Mouse (Mus musculus): Measurements from ENCODE around the gene Khdc1b. TPM values are rescaled to one million over a fixed set of nuclear protein-coding genes. Genes with fewer than 3 reads are reported as not detected.
"Not testable (repeated sequence)": the region's sequence is repeated elsewhere in the genome, so short reads cannot be mapped to it uniquely, and the experiment has no call there.

Khdc1b gene
- not detected in 2 replicates for polyA plus RNA-seq (2015; fragmentation: Nextera tagmentation; extraction: Ambion mirVana)

DNA sequence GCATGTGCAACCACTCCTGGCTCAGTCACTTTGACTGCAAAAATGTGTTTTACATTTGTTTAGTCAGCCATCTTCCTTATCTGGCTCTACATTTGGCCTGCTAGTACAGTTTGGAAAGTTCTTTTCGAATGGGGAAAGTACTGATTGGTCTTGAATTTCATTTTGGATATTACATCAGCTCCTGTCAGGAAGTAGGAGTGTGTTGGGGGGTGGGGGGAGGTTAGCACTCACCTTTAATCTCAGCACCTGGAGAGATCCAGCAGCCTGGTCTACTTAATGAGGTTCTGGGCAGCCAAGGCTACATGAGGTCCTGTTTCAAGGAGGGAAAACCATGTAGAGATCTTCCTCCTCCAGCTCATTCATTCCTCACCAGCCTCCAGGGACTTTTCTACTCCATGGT lies at the start of gene Khdc1b:
Gene Khdc1b (plus strand): TSS at position 301 of the 400 bp plus-strand sequence.
- Histone ChIP-seq H3K9ac (ENCODE audit: low read length) (no peak within 1 kb of the TSS), H3K4me3 (replicated peaks; ENCODE audit: low read length) (no peak within 1 kb of the TSS), H3K27ac (ENCODE audit: low read length) (no peak within 1 kb of the TSS), H3K36me3 (ENCODE audit: control insufficient read depth, insufficient read depth, low read length) (no peaks in the 10 kb centered on the region), H3K27me3 (ENCODE audit: control insufficient read depth, insufficient read depth, low read length) (no peaks in the 10 kb centered on the region), H3K4me1 (ENCODE audit: control insufficient read depth, insufficient read depth, low read length) (no peaks in the 10 kb centered on the region), H3K4me2 (ENCODE audit: low read depth, low read length) (no peak within 1 kb of the TSS), H3K9me3 (replicated peaks; ENCODE audit: control insufficient read depth, low read length) (no peaks in the 10 kb centered on the region)
- no peak for ATAC-seq (ENCODE audit: insufficient read depth, low FRiP score)
- WGBS: 84% methylated on average over 1 of the region's 1 CpGs

- Histone ChIP-seq H3K9ac (ENCODE audit: low read length) (no peak overlapping the region), H3K4me3 (replicated peaks; ENCODE audit: low read length) (no peak overlapping the region), H3K4me2 (ENCODE audit: low read depth, low read length) (no peak overlapping the region), H3K9me3 (replicated peaks; ENCODE audit: control insufficient read depth, low read length) (no peaks in the 10 kb centered on the region), H3K27me3 (ENCODE audit: control insufficient read depth, insufficient read depth, low read length) (no peaks in the 10 kb centered on the region), H3K4me1 (ENCODE audit: control insufficient read depth, insufficient read depth, low read length) (no peaks in the 10 kb centered on the region), H3K36me3 (ENCODE audit: control insufficient read depth, insufficient read depth, low read length) (no peaks in the 10 kb centered on the region), H3K27ac (ENCODE audit: low read length) (no peak overlapping the region)
- ATAC-seq (ENCODE audit: insufficient read depth, low FRiP score): no peak
These were observed 47.5 kb upstream of the Khdc1b start for GRCm38 (mm10) chr1:21335836-21336235.

DNA sequence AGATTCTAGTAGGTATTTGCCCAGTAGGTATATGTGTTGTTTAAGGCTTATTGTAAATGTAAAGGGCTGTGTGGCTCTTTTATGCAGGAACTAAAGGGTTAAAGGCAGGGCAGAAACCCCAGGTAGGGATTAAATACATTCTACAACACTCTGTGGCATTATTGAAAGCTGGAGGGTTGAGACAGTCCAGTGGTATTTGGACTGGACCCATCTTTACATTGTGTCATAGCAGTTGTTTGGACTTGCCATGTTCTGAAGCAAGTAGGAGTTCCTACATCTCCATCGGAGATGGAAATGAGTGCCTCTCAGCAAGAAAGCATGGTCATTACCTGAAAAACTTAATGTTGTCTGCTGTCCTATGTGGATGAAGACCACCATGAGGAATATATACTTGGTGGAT lies 42.6 kb upstream of the Khdc1b start:
- no peaks in the 10 kb centered on the region for H3K9me3 ChIP-seq (replicated peaks; ENCODE audit: control insufficient read depth, low read length)
- H3K4me2 ChIP-seq (ENCODE audit: low read depth, low read length): no peak overlapping the region
- no peak for ATAC-seq (ENCODE audit: insufficient read depth, low FRiP score)
- no peak overlapping the region for H3K4me3 ChIP-seq (replicated peaks; ENCODE audit: low read length)
- no peaks in the 10 kb centered on the region for H3K27me3 ChIP-seq (ENCODE audit: control insufficient read depth, insufficient read depth, low read length)
- no peak overlapping the region for H3K27ac ChIP-seq (ENCODE audit: low read length)
- WGBS: 87% methylated on average over 1 of the region's 1 CpGs
- no peaks in the 10 kb centered on the region for H3K36me3 ChIP-seq (ENCODE audit: control insufficient read depth, insufficient read depth, low read length)
- no peaks in the 10 kb centered on the region for H3K4me1 ChIP-seq (ENCODE audit: control insufficient read depth, insufficient read depth, low read length)
- no peak overlapping the region for H3K9ac ChIP-seq (ENCODE audit: low read length)

DNA sequence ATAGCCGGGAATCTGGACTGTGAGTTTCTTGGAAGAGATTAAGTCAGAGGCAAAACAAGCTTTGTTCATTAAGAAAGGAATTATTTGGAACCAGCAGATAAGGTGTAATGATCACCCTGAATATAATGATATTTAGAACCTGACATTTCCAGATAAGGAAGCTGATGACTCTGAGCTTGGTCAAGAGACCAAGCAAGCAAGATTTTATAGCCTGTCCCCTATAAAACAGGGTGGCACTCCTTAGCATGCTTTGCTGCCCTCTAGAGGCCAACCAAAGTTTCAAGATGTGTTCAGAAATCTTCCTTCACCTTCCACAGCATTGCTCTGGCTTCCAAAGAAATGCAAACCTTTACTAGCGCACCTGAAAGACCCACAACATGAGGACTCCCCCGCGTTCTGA lies 39.1 kb upstream of the Khdc1b start:
- H3K27me3 ChIP-seq (ENCODE audit: control insufficient read depth, insufficient read depth, low read length): no peaks in the 10 kb centered on the region
- no peaks in the 10 kb centered on the region for H3K36me3 ChIP-seq (ENCODE audit: control insufficient read depth, insufficient read depth, low read length)
- no peak overlapping the region for H3K27ac ChIP-seq (ENCODE audit: low read length)
- no peaks in the 10 kb centered on the region for H3K4me1 ChIP-seq (ENCODE audit: control insufficient read depth, insufficient read depth, low read length)
- no peak for ATAC-seq (ENCODE audit: insufficient read depth, low FRiP score)
- 53% methylated on average over 4 of the region's 4 CpGs for WGBS
- H3K9me3 ChIP-seq (replicated peaks; ENCODE audit: control insufficient read depth, low read length): no peaks in the 10 kb centered on the region
- H3K4me3 ChIP-seq (replicated peaks; ENCODE audit: low read length): no peak overlapping the region
- H3K4me2 ChIP-seq (ENCODE audit: low read depth, low read length): no peak overlapping the region
- H3K9ac ChIP-seq (ENCODE audit: low read length): no peak overlapping the region

DNA sequence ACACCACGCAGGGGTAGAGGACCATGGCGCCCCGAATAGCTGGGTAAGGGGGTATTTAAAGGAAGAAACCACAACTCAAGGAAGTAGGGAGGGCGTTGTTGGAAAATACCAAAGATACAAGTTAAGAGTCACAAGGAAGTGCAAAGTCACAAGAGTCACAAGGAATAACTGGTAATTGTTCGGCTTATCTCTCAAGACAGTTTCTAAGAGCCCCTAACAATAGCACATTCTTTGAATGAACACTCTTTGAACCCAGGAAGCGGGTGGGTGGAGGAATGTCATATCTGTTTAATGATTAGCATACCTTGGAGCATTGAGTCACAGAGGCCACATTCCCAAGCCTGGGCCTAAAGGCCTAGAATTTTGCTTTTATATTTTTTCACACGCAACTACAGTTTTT lies 38.6 kb upstream of the Khdc1b start:
- not testable (repeated sequence) for H3K9me3 ChIP-seq (replicated peaks; ENCODE audit: control insufficient read depth, low read length); H3K4me3 ChIP-seq (replicated peaks; ENCODE audit: low read length); H3K4me2 ChIP-seq (ENCODE audit: low read depth, low read length); H3K4me1 ChIP-seq (ENCODE audit: control insufficient read depth, insufficient read depth, low read length); H3K27me3 ChIP-seq (ENCODE audit: control insufficient read depth, insufficient read depth, low read length); H3K36me3 ChIP-seq (ENCODE audit: control insufficient read depth, insufficient read depth, low read length); ATAC-seq (ENCODE audit: insufficient read depth, low FRiP score); H3K9ac ChIP-seq (ENCODE audit: low read length); H3K27ac ChIP-seq (ENCODE audit: low read length)
- WGBS: 84% methylated on average over 7 of the region's 7 CpGs

- H3K27me3 ChIP-seq (ENCODE audit: control insufficient read depth, insufficient read depth, low read length): no peaks in the 10 kb centered on the region
- H3K27ac ChIP-seq (ENCODE audit: low read length): no peak within 1 kb of the TSS
- H3K4me1 ChIP-seq (ENCODE audit: control insufficient read depth, insufficient read depth, low read length): no peaks in the 10 kb centered on the region
- H3K9me3 ChIP-seq (replicated peaks; ENCODE audit: control insufficient read depth, low read length): no peaks in the 10 kb centered on the region
- H3K4me2 ChIP-seq (ENCODE audit: low read depth, low read length): no peak within 1 kb of the TSS
- no peak within 1 kb of the TSS for H3K4me3 ChIP-seq (replicated peaks; ENCODE audit: low read length)
- no peaks in the 10 kb centered on the region for H3K36me3 ChIP-seq (ENCODE audit: control insufficient read depth, insufficient read depth, low read length)
- no peak within 1 kb of the TSS for H3K9ac ChIP-seq (ENCODE audit: low read length)
- 77% methylated on average over 2 of the region's 2 CpGs for WGBS
- no peak for ATAC-seq (ENCODE audit: insufficient read depth, low FRiP score)
These were observed 34.0 kb upstream of the Khdc1b start, which contains the start of gene Khdc1a for GRCm38 (mm10) chr1:21349341-21349740. Khdc1a (plus strand) TSS chr1:21349641.

GRCm38 (mm10) chr1:21368031-21368430 lies 15.3 kb upstream of the Khdc1b start, which contains the start of gene Khdc1c:
Khdc1c (plus strand) TSS chr1:21368331.
- not testable (repeated sequence) for H3K27ac ChIP-seq (ENCODE audit: low read length); H3K9ac ChIP-seq (ENCODE audit: low read length); ATAC-seq (ENCODE audit: insufficient read depth, low FRiP score); H3K27me3 ChIP-seq (ENCODE audit: control insufficient read depth, insufficient read depth, low read length); H3K4me1 ChIP-seq (ENCODE audit: control insufficient read depth, insufficient read depth, low read length); H3K36me3 ChIP-seq (ENCODE audit: control insufficient read depth, insufficient read depth, low read length); H3K4me3 ChIP-seq (replicated peaks; ENCODE audit: low read length); H3K9me3 ChIP-seq (replicated peaks; ENCODE audit: control insufficient read depth, low read length); H3K4me2 ChIP-seq (ENCODE audit: low read depth, low read length)
- WGBS: 54% methylated on average over 1 of the region's 1 CpGs

DNA sequence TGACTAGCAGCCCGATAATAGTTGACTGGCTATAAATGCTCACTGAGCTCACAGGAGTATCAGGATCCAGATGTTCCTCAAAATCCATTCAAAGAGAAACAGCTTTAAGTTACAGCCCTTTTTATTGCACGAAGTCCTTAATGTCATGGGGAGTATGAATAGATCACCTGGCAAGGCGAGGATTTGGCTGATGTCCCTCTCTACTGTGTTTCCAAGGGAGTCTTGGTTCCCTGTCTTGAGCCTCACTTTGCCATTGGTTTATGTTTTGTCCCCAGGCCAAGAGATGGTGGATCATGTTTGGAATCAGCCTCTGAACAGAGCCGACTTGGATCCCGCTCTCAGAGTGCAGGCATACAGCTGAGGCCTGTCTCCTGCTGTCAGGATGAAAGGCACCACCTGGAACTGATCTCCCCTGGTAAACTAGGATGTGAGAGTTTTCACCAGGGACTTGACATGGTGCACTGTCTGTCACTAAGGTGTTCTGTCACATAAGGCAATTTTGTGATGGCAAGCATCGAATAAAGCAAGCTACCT lies 7.8 kb downstream of the Khdc1b start:
- ATAC-seq (ENCODE audit: insufficient read depth, low FRiP score): peak; percentile 56; the same call in 1 of the 2 replicates
- Histone ChIP-seq H3K9me3 (replicated peaks; ENCODE audit: control insufficient read depth, low read length) (no peaks in the 10 kb centered on the region), H3K9ac (ENCODE audit: low read length) (no peak overlapping the region), H3K27ac (ENCODE audit: low read length) (no peak overlapping the region), H3K4me1 (ENCODE audit: control insufficient read depth, insufficient read depth, low read length) (peaks cover 4% of the 10 kb centered on the region; the same call in 1 of the 2 replicates), H3K36me3 (ENCODE audit: control insufficient read depth, insufficient read depth, low read length) (no peaks in the 10 kb centered on the region), H3K27me3 (ENCODE audit: control insufficient read depth, insufficient read depth, low read length) (no peaks in the 10 kb centered on the region), H3K4me2 (ENCODE audit: low read depth, low read length) (no peak overlapping the region), H3K4me3 (replicated peaks; ENCODE audit: low read length) (no peak overlapping the region)
- 51% methylated on average over 6 of the region's 6 CpGs for WGBS

DNA sequence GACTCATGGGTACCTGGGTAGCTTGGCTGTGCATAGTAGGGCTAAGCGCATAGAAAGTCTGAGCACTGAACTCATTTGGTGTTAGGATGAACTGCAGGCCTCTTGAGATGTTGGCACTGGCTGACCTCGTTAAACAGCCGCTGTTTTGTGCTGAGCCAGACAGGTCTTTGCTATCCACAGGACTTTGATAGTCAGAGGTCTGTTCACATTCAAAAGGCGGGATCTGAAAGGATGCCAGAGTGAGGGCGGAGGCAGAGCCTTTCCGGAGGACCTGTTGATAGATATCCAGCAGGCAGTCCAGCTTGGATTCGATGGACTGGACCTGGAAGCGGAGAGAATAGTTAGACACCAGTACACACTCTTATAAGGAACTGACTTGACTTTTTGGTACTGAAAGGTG lies 19.4 kb downstream of the Khdc1b start:
- no peak overlapping the region for H3K4me3 ChIP-seq (replicated peaks; ENCODE audit: low read length)
- no peak overlapping the region for H3K4me2 ChIP-seq (ENCODE audit: low read depth, low read length)
- no peaks in the 10 kb centered on the region for H3K27me3 ChIP-seq (ENCODE audit: control insufficient read depth, insufficient read depth, low read length)
- no peaks in the 10 kb centered on the region for H3K9me3 ChIP-seq (replicated peaks; ENCODE audit: control insufficient read depth, low read length)
- no peak overlapping the region for H3K27ac ChIP-seq (ENCODE audit: low read length)
- H3K4me1 ChIP-seq (ENCODE audit: control insufficient read depth, insufficient read depth, low read length): no peaks in the 10 kb centered on the region
- no peak overlapping the region for H3K9ac ChIP-seq (ENCODE audit: low read length)
- H3K36me3 ChIP-seq (ENCODE audit: control insufficient read depth, insufficient read depth, low read length): no peaks in the 10 kb centered on the region
- 77% methylated on average over 8 of the region's 8 CpGs for WGBS
- no peak for ATAC-seq (ENCODE audit: insufficient read depth, low FRiP score)
